Mouse (Mus musculus): Measurements from ENCODE around the gene Tmem97.

GRCm38 (mm10) chr11:78524838-78525237, 25.7 kb downstream of the Tmem97 start:
- TF ChIP-seq CTCF (IDR thresholded peaks at IDR 0.05; ENCODE audit: low read depth) (no peak), EP300 (IDR thresholded peaks at IDR 0.05; ENCODE audit: low read depth) (no peak)
